Mouse (Mus musculus) midbrain, embryonic 12.5 days (tissue): Measurements from ENCODE around the gene Nphs1. TPM values are rescaled to one million over a fixed set of nuclear protein-coding genes. Genes with fewer than 3 reads are reported as not detected.

Source experiments
- ATAC-seq: fragments of 200-750 bp; cut with Nextera tagmentation; 2 replicates; pipeline ENCODE4 v1.8.0; 2017; ENCODE audit warnings: low read depth, moderate TSS enrichment, moderate library complexity; ENCODE audit not compliant: low FRiP score
- H3K27ac ChIP-seq: fragments of 300-500 bp; sonication (generic); replicated peaks from 2 replicates; pipeline ENCODE4 v1.5.1; 2016; ENCODE audit warnings: mild to moderate bottlenecking
- H3K27me3 ChIP-seq: fragments of 300-500 bp; sonication (generic); 2 replicates; pipeline ENCODE4 v1.6.1; 2016; ENCODE audit warnings: mild to moderate bottlenecking
- H3K36me3 ChIP-seq: fragments of 300-500 bp; sonication (generic); 2 replicates; pipeline ENCODE4 v1.6.1; 2016
- H3K4me1 ChIP-seq: fragments of 300-500 bp; sonication (generic); 2 replicates; pipeline ENCODE4 v1.6.1; 2016
- H3K4me2 ChIP-seq: fragments of 300-500 bp; sonication (generic); replicated peaks from 2 replicates; pipeline ENCODE4 v1.6.1; 2016; ENCODE audit warnings: mild to moderate bottlenecking, moderate library complexity
- H3K4me3 ChIP-seq: fragments of 300-500 bp; sonication (generic); 2 replicates; pipeline ENCODE4 v1.5.1; 2016; ENCODE audit warnings: mild to moderate bottlenecking
- H3K9ac ChIP-seq: fragments of 300-500 bp; sonication (generic); replicated peaks from 2 replicates; pipeline ENCODE4 v1.6.1; 2016; ENCODE audit warnings: mild to moderate bottlenecking, moderate library complexity
- H3K9me3 ChIP-seq: fragments of 300-500 bp; sonication (generic); 2 replicates; pipeline ENCODE4 v1.6.1; 2016; ENCODE audit warnings: mild to moderate bottlenecking
- WGBS: fragments of 180-500 bp; shearing (Covaris S2); methylation state at CpG from one replicate; pipeline ENCODE4 v1.1.7; 2016; 5-methylcytosine and 5-hydroxymethylcytosine counted together
- polyA plus RNA-seq: library from polyadenylated mRNA; unstranded; fragments of >200 nt; fragmentation: Nextera tagmentation; extraction: Ambion mirVana; gene quantifications from 2 replicates; pipeline ENCODE4 v1.2.1, GENCODE M21; 2016

Nphs1 gene
- polyA plus RNA-seq, 1 experiment from 2014 or later: 1.1 TPM

DNA sequence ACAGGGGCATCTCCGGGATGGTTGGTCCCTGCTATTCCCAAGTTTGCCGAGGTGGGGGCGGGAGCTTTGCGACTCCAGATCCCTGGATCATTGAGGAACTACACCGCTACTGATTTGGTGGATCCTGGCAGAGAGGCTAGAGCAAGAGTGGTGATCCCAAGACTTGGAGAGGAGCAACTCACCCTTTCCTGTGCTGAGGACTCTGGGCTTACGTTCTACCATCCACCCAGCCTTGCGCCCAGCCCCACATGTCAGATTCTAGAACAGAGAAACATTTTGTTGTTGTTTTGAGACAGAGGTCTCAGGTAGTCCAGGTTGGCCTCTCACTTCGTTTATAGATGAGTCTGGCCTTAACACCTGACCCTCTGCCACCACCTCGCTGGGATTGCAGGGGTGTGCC lies 35.6 kb upstream of the Nphs1 start:
- Histone ChIP-seq H3K4me2 (peak overlapping the region; percentile 96), H3K4me1 (peaks cover 16% of the 10 kb centered on the region), H3K4me3 (peak overlapping the region; percentile 63), H3K27me3 (peaks cover 37% of the 10 kb centered on the region), H3K9me3 (peaks cover 4% of the 10 kb centered on the region; the same call in 1 of the 2 replicates), H3K9ac (peak overlapping the region; percentile 61), H3K36me3 (peaks cover 11% of the 10 kb centered on the region; the same call in 1 of the 2 replicates), H3K27ac (0 out of 2 replicates have a peak overlapping the region, but pooled peaks have one; percentile 6)
- 14% methylated on average over 9 of the region's 9 CpGs for WGBS
- no peak; the same call in 1 of the 2 replicates for ATAC-seq

GRCm38 (mm10) chr7:30423071-30423641 lies 35.0 kb upstream of the Nphs1 start:
- WGBS: 53% methylated on average over 23 of the region's 23 CpGs
- Histone ChIP-seq H3K9ac (peak overlapping the region; percentile 61; the same call in 1 of the 2 replicates), H3K36me3 (peaks cover 11% of the 10 kb centered on the region; the same call in 1 of the 2 replicates), H3K9me3 (peaks cover 4% of the 10 kb centered on the region; the same call in 1 of the 2 replicates), H3K4me2 (peak overlapping the region; percentile 96), H3K4me3 (peak overlapping the region; percentile 63), H3K27me3 (peaks cover 37% of the 10 kb centered on the region), H3K4me1 (peaks cover 16% of the 10 kb centered on the region), H3K27ac (no peak overlapping the region)
- ATAC-seq: no peak

DNA sequence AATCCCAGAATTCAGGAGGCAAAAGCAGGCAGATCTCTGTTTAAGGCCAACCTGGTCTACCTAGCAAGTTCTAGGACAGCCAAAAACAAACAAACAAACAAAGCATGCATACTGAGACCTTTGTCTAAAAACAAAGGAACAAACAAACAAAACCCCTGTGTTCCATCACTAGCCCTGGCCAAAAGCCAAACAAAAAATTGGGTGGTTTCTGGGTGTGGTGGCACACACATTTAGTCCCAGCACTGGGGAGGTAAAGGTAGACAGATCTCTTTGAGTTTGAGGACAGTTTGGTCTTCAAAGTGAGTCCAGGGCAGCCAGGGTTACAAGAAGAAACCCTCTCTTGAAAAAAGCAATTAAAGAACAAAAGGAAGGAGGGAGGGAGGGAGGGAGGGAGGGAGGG lies 28.8 kb upstream of the Nphs1 start:
- no peak overlapping the region for H3K4me2 ChIP-seq
- no peaks in the 10 kb centered on the region for H3K9me3 ChIP-seq
- H3K36me3 ChIP-seq: peaks cover 11% of the 10 kb centered on the region; the same call in 1 of the 2 replicates
- ATAC-seq: no peak
- H3K27ac ChIP-seq: no peak overlapping the region
- no peaks in the 10 kb centered on the region for H3K4me1 ChIP-seq
- no peak overlapping the region for H3K9ac ChIP-seq
- H3K27me3 ChIP-seq: no peaks in the 10 kb centered on the region; the same call in 1 of the 2 replicates
- H3K4me3 ChIP-seq: no peak overlapping the region

DNA sequence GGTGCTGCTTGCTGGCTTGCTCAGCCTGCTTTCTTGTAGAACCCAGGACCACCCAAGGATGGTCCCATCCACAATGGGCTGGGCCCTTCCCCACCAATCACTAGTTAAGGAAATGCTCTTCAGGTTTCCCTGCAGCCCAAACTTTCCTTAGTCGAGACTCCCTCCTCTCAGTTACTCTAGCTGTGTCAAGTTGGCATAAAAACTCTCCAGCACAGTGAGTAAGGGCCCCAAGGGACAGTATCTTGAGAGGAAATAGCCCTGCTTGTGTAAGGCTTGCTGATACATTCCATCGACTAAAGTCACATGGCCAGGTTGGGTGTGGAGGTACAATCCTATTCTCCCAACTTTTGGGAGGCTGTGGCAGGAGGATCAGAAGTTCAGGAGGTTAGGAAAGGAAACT lies 27.9 kb upstream of the Nphs1 start:
- ATAC-seq: no peak
- Histone ChIP-seq H3K36me3 (peaks cover 19% of the 10 kb centered on the region), H3K4me1 (no peaks in the 10 kb centered on the region), H3K9me3 (no peaks in the 10 kb centered on the region), H3K27ac (no peak overlapping the region), H3K4me3 (no peak overlapping the region), H3K9ac (no peak overlapping the region), H3K27me3 (no peaks in the 10 kb centered on the region), H3K4me2 (no peak overlapping the region)
- WGBS: 64% methylated on average over 2 of the region's 2 CpGs

GRCm38 (mm10) chr7:30431793-30432192 lies 26.3 kb upstream of the Nphs1 start:
- 3% methylated on average over 3 of the region's 3 CpGs for WGBS
- no peaks in the 10 kb centered on the region for H3K4me1 ChIP-seq
- ATAC-seq: peak; percentile 58; the same call in 1 of the 2 replicates
- peaks cover 30% of the 10 kb centered on the region for H3K36me3 ChIP-seq
- H3K27me3 ChIP-seq: peaks cover 8% of the 10 kb centered on the region; the same call in 1 of the 2 replicates
- no peak overlapping the region for H3K27ac ChIP-seq
- no peak overlapping the region for H3K4me2 ChIP-seq
- H3K9ac ChIP-seq: no peak overlapping the region
- H3K9me3 ChIP-seq: no peaks in the 10 kb centered on the region
- no peak overlapping the region for H3K4me3 ChIP-seq

- Histone ChIP-seq H3K4me2 (no peak overlapping the region), H3K27me3 (peaks cover 8% of the 10 kb centered on the region; the same call in 1 of the 2 replicates), H3K4me1 (no peaks in the 10 kb centered on the region), H3K27ac (no peak overlapping the region), H3K9me3 (no peaks in the 10 kb centered on the region), H3K36me3 (peaks cover 46% of the 10 kb centered on the region), H3K9ac (no peak overlapping the region), H3K4me3 (no peak overlapping the region)
- 4% methylated on average over 10 of the region's 10 CpGs for WGBS
- ATAC-seq: no peak
These were observed 23.9 kb upstream of the Nphs1 start for GRCm38 (mm10) chr7:30434238-30434637.

DNA sequence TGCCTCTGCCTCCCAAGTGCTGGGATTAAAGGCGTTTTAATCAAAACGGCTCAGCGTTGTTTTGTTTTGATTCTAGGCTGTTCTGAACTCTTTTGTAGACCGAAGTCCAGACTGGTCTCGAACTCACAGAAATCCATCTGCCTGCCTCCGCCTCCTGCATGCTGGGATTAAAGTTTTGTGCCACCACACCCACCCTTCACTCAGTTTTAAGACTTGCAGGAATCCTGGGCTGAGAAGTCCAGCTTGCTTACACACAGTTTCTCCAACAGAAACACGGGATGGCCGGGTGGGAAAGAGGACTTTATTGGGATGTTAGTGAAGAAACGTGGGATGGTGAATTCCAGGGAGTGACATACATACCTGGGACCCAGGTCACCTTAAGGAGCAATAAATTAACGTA lies 23.4 kb upstream of the Nphs1 start:
- no peak overlapping the region for H3K27ac ChIP-seq
- no peak overlapping the region for H3K4me3 ChIP-seq
- H3K4me2 ChIP-seq: no peak overlapping the region
- H3K36me3 ChIP-seq: peaks cover 51% of the 10 kb centered on the region
- no peaks in the 10 kb centered on the region for H3K4me1 ChIP-seq
- H3K9me3 ChIP-seq: no peaks in the 10 kb centered on the region
- ATAC-seq: no peak
- peaks cover 8% of the 10 kb centered on the region; the same call in 1 of the 2 replicates for H3K27me3 ChIP-seq
- WGBS: 74% methylated on average over 10 of the region's 10 CpGs
- no peak overlapping the region for H3K9ac ChIP-seq

GRCm38 (mm10) chr7:30435156-30435555 lies 23.0 kb upstream of the Nphs1 start:
- no peak overlapping the region for H3K4me3 ChIP-seq
- no peak overlapping the region for H3K4me2 ChIP-seq
- H3K27me3 ChIP-seq: peaks cover 8% of the 10 kb centered on the region; the same call in 1 of the 2 replicates
- H3K4me1 ChIP-seq: no peaks in the 10 kb centered on the region
- no peaks in the 10 kb centered on the region for H3K9me3 ChIP-seq
- H3K27ac ChIP-seq: no peak overlapping the region
- WGBS: 57% methylated on average over 9 of the region's 9 CpGs
- no peak for ATAC-seq
- no peak overlapping the region for H3K9ac ChIP-seq
- peaks cover 55% of the 10 kb centered on the region for H3K36me3 ChIP-seq

DNA sequence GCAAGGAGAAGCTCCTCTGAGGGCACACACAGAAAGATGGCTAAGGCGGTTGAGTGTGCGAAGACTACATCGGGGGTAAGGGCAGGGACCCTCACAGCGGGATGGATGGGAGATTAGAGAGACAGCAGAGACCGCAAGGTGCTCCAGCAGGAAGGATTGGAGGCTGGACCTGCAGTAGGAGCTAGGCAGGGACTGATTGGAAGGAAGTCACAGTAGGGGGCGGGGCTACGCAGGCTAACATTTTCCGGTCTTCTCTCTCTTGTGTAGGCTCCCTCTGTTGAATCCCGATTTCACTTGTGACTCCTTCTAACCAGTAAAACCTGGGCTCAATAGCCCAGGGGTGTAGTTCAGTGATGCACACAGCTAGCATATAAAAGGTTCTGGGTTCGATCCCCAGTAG lies 21.2 kb upstream of the Nphs1 start:
- Histone ChIP-seq H3K27me3 (peaks cover 8% of the 10 kb centered on the region; the same call in 1 of the 2 replicates), H3K9me3 (no peaks in the 10 kb centered on the region), H3K4me1 (no peaks in the 10 kb centered on the region), H3K9ac (no peak overlapping the region), H3K4me2 (no peak overlapping the region), H3K4me3 (no peak overlapping the region), H3K36me3 (peaks cover 72% of the 10 kb centered on the region), H3K27ac (no peak overlapping the region)
- WGBS: 20% methylated on average over 10 of the region's 10 CpGs
- ATAC-seq: no peak

GRCm38 (mm10) chr7:30439734-30440133 lies 18.4 kb upstream of the Nphs1 start:
- Histone ChIP-seq H3K9me3 (no peaks in the 10 kb centered on the region), H3K4me3 (no peak overlapping the region), H3K9ac (0 out of 2 replicates have a peak overlapping the region, but pooled peaks have one; percentile 11), H3K27ac (no peak overlapping the region), H3K36me3 (peaks cover 82% of the 10 kb centered on the region), H3K4me1 (peaks cover 24% of the 10 kb centered on the region), H3K27me3 (peaks cover 8% of the 10 kb centered on the region; the same call in 1 of the 2 replicates), H3K4me2 (no peak overlapping the region)
- ATAC-seq: no peak
- WGBS: 78% methylated on average over 13 of the region's 13 CpGs

DNA sequence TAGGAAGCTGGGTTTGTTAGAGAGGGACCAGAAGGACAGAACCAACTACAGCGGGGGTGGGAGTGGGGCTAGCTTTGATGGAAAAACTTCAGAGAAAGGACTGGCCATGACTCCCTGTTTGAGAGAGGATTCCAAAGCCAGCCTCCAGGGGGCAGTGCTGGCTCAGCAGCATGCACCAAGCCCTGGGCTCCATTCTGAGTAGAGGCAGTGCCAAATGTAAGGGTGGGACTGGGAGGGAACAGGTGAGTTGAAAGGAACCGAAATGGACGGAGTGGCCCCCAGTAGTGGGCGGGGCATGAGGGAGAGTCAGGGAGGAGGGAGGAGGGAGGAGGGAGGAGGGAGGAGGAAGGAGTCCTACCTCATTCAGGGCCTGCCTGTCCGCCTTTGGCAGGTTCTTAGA lies 17.4 kb upstream of the Nphs1 start:
- 25% methylated on average over 5 of the region's 5 CpGs for WGBS
- Histone ChIP-seq H3K9ac (no peak overlapping the region), H3K9me3 (no peaks in the 10 kb centered on the region), H3K27ac (no peak overlapping the region), H3K36me3 (peaks cover 73% of the 10 kb centered on the region), H3K27me3 (peaks cover 8% of the 10 kb centered on the region; the same call in 1 of the 2 replicates), H3K4me3 (no peak overlapping the region), H3K4me2 (no peak overlapping the region), H3K4me1 (peaks cover 31% of the 10 kb centered on the region)
- no peak for ATAC-seq

- Histone ChIP-seq H3K36me3 (peaks cover 45% of the 10 kb centered on the region), H3K27ac (peak overlapping the region; percentile 98), H3K27me3 (no peaks in the 10 kb centered on the region), H3K4me3 (peak overlapping the region; percentile 89), H3K4me2 (peak overlapping the region; percentile 79), H3K9ac (no peak overlapping the region), H3K9me3 (0 out of 2 replicates have a peak, but pooled peaks cover 7% of the 10 kb centered on the region), H3K4me1 (peaks cover 37% of the 10 kb centered on the region)
- ATAC-seq: no peak
- WGBS: 18% methylated on average over 9 of the region's 9 CpGs
These were observed 14.4 kb upstream of the Nphs1 start for GRCm38 (mm10) chr7:30443696-30444095.
